Mouse (Mus musculus) spleen, adult 18-20 months (tissue): ENCODE results near the gene Irf8.
A peak's percentile ranks its signal among the peaks of the same experiment; 100 is the strongest.

Experiments
- DNase-seq, 2 experiments: peaks; one replicate each; pipeline ENCODE4 v3.0.0; 2022; ENCODE audit warnings: mixed read lengths in 2 of 2

The Irf8 gene

DNA sequence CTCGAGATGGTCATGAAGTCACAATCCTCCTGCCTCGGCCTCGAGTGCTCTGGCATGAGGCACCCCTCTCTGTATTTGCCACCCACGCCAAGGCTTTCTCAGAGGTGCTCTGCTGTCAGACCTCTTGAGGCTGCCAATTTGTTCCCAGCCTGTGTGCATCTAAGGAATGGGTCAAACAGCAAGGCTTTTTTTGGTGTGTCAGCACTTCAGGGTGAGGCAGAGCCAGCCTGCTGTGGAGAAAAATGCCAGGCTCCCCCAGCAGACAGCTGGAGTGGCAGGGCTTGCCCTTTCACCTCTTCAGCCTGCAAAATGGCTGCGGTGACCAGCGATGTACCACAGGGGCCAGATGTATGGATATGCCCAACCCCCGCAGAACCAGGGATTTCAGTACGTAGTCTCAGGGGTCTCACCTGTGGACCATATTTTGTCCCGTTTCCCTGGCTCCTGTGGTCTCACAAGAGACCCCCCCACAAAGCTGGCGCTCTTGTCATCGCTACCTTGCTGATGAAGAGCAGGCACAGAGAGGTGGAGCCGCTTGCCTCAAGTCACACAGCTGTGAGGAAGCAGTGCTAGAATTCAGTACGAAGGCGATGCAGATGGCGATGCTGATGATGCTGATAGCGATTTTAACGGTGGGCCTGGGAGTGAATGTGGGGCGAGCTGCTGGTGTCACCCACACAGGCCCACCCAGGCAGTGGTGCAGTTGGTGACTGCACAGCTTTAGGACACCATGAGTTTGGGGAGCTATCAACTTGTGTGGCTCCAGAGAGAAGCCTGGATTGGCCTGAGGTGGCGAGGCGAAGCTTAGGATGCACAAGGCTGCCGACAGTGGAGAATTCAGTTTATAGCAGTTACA, 15.3 kb downstream of the Irf8 start:
- peak in 1 of 2 experiments; percentile 15 for DNase-seq

DNA sequence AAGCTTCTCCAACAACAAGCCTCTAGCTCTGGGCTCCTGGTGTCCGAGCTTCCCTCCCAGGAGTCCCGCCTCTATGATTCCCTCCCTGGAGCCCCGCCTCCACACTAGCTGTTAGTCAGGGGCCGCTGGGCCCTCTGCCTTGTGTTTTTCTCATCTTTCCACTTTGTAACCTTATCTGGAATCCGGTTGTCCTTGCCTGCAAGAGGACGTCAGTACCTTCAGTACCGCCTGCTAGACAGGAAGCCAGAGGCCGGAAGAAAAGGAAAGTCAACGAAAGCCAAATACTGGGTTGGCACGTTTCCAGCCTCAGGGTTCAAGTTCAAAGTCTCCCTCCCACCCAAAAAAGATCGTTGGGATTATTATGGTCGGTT, 15.9 kb downstream of the Irf8 start:
- DNase-seq = no peak

DNA sequence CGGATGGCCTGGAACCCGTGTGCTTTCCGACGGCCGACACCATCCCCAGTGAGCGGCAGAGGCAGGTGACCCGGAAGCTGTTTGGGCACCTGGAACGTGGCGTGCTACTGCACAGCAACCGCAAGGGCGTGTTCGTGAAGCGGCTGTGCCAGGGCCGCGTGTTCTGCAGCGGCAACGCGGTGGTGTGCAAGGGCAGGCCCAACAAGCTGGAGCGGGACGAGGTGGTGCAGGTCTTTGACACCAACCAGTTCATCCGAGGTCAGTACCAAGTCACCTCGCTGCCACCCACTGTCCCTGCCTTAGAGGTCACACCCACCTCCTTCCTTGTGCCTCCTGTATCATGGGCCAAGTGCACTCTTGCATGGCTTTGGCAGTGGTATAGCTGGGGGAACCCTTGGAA, 17.3 kb downstream of the Irf8 start:
- DNase-seq = no peak

DNA sequence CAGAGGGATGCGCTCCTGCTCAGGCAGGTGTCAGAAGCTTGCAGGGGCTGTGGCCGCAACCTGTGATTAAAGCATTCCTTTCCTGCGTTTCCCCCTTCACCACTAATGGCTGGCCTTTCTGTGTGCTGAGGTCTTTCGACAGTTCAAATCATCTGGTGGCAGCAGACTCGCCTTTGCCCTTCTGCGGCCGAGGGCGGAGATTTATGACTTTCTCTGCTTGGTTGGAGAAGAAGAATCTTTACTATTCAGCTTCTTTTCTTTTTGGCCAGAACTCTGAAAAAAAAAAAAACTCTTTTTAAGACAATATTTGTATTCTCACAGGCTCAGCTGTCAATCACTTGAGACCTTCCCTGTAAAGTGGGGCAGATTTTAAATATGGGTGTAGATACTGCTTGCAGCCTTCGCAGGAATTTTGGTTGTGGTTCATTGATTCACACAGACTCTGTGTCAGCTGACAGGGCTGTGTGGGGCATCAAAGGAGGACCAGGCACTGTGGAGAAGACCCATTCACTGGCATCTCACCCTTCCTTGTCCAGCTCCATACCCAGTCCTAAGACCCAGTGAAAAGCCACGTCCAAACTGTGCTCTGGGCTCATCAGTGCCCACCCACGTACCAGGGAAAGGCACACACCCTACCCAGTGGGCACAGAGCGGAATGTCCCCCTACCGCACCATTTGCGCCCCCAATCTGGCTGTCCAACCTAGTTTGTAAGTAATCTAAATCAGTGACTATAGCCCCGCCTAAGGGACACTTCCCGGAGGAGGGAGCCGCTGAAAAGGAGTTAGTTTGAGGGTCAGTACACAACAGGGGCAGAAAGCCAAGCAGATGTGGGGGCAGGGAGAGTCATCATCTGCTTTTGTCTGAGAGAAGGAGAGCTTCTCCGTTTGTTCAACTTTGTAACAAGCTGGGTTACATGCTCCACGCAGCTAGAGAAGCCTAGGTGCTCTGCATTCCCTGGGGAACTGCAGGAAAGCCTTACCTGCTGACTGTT, 19.4 kb downstream of the Irf8 start:
- DNase-seq = peak in 1 of 2 experiments; percentile 7

DNA sequence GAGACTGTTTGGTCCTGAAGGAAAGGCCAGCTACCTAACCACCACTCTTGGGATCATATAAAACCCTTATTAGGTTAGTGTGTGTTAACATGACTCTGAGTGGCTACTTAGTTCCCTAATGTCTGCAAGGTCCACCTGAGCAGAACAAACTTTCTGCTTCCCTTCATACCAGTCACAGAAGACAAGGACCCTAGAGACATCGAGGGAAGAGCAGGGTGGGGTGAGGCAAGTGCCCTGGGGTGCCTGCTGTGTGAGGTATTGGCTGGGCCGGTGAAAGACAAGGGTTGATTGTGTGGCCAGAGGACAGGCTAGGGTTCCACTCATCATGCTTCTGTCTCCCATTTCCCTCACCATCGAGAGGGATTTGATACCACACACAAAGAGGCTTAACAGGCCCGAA, 21.8 kb downstream of the Irf8 start:
- peak in 1 of 2 experiments; percentile 21 for DNase-seq

DNA sequence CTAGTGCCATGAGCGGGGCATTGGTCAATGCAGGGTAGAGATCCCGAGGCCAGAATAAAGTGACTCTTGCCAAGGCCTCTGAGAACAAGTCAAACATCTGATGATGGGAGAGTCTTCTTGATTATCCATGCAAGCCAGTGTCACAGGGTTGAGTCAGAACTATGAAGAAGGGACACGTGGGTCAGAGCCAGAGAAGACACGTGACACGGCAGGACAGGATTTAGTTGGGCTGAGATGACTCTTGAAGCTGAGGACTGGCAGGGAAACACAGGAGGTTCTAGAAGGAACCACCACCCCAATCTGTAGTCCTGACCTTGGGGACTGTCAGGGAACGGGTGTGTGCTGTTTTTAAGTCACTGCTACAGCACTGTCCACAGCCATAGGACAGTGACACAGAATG, 23.7 kb downstream of the Irf8 start:
- no peak for DNase-seq

DNA sequence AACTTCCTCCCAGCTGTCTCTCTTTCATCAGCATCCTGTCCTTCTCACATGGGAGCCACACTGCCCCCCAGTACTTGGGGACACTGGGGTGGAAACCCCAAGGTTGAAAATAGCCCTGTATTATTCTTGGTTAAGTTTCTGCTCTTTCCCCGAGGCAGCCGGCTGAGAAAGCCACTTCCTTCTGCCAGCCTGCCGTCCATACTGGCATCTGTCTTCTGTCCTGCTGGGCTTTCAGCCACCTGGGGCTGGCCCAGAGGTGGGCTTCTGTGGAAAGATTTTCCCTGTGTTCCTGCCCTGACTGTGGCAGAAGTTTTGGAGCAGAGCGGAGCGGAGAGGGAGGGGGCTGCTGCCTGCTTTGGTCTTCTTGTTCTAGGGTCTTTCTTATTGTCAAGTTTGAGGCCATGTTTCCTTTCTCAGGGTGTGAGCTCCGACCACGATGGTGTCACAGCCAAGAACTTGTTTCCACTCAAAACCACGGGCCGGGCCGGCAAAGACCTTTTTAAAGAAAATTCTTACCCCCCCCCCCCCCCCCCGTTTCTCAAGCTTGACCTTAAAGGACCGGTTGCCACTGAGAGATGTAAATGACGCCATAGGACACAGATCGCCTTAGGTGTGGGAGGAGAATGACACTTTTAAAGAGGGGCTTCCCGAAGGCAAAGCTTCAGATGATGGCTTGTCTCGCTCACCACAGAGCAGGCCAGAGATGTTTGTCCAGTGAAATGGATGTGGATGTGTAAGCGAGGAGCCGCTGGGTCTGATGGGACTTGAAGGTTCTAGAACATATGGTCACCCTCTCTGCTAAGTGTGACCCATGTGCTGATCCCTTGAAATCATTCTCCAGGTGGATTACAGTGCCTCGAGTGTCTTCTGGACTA, 24.4 kb downstream of the Irf8 start:
- DNase-seq = peak; percentile 57 to 68

DNA sequence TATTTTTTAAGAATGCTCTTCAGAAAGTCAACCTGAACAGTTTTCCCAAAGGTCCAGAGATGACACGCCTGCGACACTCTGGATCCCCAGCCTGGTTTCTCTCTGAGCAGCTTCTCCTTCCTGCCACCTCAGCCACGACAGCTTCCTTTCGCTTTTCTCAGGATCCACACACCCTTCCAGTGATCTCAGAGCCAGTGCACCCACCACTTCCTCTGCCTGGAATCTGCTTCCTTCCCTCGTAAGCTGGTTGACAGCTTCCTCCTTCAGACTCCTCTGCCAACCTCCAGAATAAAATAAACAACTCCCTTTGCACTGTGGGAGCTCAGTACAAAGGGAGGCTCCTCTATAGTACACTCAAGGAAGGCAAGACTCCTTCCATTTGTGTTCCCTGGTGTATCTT, 27.1 kb downstream of the Irf8 start:
- no peak for DNase-seq

DNA sequence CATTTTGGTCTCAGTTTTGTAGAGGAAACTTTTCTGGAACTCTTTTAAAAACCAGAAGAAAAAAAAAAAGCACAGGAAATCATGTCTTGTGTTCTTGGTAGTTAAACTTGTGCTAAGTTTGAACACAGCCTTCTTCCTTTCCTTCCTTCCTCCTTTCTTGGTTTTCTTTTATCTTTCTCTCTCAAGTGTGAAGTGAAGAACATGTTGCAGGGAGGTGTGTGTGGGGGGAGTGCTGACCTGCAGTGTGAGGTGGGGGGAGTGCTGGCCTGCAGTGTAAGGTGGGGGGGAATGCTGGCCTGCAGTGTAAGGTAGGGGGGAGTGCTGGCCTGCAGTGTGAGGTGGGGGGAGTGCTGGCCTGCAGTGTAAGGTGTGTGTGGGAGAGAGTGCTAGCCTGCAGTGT, 28.5 kb downstream of the Irf8 start:
- no peak for DNase-seq

DNA sequence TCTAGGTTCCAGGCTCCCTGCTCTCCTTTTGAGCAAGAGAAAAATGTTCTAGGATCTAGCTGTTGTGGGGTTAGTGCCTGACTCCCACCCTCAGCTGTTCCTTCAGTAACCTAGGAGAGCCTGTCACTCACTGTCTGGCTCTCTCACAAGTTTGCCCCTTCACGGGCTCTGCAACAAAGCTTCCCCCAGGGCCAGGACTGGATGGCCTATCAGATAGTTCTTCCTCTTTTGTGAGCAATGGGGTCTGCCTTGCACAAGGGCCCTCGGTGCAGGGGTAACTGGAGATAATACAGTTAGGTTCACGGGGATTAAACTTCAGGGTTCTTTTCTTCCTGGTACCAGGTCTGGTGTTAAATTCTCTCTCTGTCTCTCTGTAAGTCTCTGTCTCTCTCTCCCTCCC, 30.5 kb downstream of the Irf8 start:
- DNase-seq = peak in 1 of 2 experiments; percentile 35

DNA sequence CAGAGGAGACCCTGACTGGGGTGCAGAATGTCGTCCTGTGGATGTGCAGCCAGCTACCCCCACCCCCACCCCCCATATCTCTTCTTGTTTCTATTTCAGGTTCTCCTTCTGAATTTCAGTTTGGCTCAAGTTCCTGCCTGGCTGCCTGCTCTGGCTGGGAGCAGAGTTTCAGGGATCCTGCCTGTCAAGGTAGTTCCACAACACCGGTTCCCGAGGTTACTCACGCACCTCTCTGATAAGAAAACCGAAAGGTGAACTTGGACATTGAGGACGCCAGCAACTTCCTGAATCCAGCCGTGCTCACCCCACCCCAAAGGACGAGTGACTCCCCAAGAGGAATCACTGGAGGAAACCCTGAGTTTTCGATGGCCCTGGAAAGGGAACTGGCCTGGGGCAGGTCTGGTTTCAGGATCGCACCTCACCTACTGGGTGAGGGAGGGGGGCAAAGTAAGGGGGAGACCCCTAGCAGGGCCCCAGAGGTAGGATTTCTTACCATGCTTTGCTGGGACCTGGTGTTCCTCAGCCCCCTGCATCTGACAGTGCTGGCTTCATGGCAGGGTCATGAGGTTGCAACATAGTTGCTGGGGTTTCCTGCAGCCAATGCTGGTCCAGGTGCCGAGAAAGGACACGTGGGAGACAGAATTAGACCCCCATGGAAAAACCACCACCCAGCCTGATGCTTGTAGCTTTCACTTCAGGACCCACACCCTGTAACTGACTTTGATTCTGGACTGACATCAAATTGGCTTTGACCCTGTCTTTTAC, 32.5 kb downstream of the Irf8 start:
- DNase-seq = no peak

DNA sequence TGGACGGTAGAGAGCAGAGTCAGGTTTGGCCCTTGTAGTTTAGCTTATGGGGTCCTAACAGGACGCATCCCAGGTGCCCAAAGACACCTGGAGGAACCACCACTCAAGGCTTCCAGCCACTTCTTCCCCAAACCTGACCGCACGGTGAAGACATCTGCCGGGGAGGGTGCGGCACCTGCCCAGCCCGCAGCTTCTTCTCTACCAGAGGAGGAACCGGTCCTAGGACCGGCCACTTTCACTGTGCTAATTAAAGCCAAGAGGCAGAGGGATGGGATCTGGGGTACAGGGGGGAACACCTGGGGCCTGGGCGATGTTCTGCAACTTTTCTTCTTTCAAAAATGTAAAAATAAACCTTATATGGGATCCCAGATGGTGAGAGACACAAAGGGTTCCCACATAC, 41.0 kb downstream of the Irf8 start:
- peak in 1 of 2 experiments; percentile 25 for DNase-seq

DNA sequence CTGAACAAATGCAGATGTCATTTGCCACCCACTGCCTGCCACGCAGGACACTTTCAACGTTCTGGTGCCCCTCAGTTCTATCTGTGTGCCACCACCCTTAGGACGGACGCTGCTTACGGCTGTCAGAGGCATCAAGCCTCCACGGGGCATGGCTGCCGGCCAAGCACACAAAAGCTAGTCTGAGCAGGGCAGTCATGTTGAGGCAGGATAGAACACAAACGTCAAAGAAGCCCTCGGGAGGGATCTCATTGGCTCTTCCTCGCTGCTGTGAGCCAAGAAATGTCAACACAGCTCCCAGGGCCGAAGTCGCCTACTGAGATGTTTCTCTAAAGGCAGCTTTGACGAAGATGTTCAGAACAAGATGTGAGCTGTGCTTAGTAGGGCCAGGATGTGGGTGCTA, 41.6 kb downstream of the Irf8 start:
- DNase-seq = no peak

DNA sequence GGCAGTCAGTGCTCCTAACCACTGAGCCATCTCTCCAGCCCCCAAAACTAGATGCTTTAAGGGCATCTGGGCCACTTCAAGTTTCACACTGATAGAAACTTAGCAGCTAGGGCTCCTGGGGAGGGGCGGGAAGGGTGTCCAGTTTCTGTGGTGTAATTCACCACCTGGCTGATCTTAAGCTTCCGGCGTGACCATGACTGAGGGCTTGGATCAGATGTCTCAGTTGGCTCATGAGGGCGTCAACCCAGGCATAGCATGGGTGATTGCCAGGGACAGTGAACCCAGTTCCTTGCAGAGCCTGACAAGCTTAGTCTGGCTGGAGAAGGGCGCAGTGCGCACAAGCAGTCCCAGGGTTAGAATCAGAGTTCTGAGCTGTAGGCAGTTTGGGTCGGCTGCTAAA, 42.9 kb downstream of the Irf8 start:
- no peak for DNase-seq

DNA sequence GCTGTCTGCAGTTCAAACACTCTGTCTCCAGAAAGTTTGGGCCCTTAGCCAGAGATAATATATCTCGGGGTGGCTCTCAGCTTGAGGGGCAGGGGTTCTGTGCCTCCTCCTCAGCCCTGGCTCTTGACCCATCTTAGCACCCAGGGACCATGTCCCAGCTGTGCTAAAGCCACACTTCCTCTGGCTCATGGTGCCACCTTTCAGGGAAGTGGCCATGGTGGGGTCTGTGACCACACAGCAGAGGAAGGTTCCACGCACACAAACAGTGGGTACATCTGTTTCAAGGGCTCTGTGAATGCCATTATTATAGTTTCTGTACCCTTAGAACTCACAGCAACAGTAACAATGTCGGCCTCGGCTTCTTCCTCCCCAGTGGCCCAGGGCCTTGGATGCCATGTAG, 47.6 kb downstream of the Irf8 start:
- DNase-seq = no peak

DNA sequence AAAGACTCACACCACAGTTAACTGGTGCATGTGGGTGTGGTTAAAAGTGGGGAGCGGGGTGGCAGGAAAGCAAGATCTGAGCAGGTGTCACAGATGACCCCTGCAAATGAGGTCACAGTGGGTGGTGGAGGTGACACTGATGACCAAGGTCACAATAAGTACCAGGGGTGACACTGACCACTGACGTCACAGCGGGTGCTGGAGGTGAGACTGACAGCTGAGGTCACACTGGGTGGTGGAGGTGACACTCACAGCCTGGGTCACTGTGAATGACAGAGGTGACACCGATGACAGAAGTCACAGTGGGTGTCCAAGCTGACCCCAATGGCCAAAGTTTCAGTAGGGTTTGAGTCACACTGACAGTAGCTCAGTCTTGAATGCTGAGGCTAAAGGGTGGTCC, 50.6 kb downstream of the Irf8 start:
- no peak for DNase-seq

DNA sequence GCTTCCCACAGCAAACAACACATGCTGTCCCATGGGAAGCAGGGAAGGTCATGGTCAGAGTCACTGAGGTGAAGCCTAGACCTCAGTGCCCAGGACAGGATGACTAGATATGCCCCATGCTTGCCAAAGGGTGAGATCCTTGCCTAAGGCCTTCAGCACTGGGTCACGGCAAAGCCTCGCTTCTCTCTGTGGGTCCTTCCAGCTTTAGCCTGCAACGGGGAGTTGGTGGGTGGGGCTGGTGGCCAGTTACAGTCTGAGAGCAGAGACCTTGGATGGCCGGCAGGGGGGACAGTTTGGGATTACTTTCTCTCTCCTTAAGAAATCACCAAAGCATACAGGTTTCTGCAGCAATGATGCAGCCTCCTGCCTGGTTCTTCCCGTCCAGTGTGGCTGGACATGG, 51.5 kb downstream of the Irf8 start:
- no peak for DNase-seq

DNA sequence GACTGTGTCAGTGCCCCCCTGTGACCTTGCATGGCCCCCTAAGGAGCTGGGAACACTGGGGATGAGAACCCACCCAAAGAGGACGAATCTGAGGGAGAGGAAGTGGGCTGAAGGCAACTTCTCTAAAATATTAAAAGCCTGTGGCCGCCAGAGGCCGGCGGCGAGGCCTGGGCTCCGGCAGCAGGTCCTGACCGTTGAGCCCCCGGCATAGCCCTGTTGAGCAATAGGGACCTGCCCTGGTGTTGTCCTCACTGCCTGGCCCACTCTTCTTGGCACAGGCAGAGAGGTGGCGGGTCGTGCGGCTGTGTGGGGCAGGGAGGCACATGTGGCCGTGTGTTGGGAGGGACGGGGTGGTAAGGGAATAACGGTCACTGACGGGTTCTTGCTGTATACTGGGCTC, 56.6 kb downstream of the Irf8 start:
- peak; percentile 41 to 52 for DNase-seq

DNA sequence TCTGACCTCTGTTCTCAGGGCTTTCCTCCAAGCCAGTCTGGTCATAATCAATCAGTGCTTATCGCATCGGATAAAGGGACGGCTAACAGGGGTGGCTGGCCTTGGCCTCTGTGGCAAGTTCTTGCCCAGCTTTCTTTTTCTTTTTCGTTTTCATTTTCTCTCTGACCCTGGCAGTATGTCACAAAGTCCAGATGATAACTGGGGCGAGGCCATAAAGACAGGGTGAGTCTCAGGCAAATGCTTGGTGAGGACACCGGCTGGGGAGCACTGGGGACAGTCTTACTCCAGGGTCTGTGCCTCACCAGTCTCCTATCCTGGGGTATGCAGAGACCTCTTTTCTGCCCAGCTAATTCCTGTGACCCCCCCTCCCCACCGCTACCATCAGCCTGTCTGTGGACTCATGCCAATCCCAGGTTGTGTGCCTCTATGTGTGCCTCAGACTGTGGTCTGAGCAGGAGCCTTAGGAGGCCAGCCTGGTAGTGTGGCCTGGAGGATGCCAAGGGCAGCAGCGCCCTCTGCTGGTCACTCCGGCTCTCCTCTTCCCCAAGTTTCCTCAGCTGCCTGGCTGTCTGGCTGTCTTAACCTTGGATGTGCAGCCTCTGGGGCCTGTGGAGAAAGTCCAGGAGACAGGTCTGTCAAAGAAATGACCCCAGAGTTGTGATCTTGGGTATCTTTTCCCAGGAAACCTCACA, 59.9 kb downstream of the Irf8 start:
- DNase-seq = peak; percentile 76 to 85

DNA sequence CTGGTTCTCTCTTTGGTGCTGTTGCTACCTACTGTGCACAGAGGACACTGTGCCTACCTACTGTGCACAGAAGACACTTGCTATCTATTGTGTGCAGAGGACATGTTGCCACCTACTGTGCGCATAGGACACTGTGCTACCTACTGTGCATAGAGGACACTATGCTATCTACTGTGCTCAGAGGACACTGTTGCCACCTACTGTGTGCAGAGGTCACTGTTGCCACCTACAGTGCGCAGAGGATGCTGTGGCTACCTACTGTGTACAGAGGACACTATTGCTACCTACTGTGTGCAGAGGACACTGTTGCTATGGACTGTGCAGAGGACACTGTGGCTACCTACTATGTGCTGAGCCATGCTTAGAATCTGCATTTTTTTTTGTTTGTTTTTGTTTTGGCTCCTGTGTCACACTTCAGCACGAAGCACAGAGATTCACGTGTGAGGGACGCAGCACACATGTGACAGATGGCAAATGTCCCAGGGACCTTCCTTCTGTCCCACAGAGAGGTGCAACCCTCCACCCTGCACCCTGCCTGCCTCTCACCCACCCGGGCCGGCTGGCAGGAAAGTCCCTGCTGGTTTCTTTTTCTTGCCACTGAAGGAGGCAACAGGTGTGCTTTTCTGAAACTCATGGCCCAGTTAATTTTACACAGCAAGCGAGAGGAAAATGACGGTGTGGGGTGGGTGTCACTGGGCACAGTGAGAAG, 61.0 kb downstream of the Irf8 start:
- peak; percentile 35 to 51 for DNase-seq
